In the genomic region with DNA sequence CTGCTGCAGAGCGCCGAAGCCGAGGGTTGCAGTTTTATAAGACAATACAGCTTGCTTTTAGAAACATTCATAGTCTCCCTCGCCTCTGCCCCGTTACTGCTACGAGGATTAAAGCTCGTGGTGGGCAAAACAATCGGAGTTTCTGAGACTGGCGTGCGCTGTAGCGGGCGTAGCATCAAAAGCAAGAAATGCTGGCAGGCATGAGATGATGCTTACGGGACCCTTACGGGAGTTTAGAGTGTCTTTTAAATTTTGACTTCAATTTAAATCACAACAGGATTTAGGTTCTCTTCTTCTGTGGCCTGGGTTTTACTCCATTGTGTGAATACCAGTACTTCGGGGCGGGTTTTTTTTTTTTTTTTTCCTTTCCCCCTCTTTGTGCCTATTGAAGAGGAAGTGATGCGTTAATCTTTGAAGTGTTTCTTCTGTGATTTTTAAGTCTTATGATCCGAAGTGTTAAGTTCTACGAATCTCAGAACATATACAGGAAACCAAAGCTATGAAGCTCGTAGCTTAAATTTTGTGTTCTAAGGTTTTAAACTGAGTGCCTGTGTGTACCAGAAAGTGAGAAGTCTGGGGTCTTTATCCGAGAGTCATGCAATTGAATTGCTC, we compare ENCODE assay signal across 8 mouse cellular contexts. TPM values are rescaled to one million over a fixed set of nuclear protein-coding genes. Genes with fewer than 3 reads are reported as not detected.
DNase-seq lines count a peak whose midpoint lies in the region; ATAC-seq lines count a peak whose summit lies in the region.

No protein-coding gene starts in this region.

- WGBS in lung, embryonic 15.5 days: under 1% methylated on average over 21 of the region's 21 CpGs
- under 1% methylated on average over 21 of the region's 21 CpGs for WGBS in embryonic facial prominence, embryonic 11.5 days
- under 1% methylated on average over 21 of the region's 21 CpGs for WGBS in intestine, embryonic 16.5 days
- under 1% methylated on average over 21 of the region's 21 CpGs for WGBS in neural tube, embryonic 15.5 days

- H3K9me3 ChIP-seq in lung, embryonic 15.5 days: no peaks in the 10 kb centered on the region
- no peaks in the 10 kb centered on the region for H3K9me3 ChIP-seq in embryonic facial prominence, embryonic 11.5 days (replicated peaks; ENCODE audit: control insufficient read depth, low read length)
- H3K9me3 ChIP-seq in intestine, embryonic 16.5 days (ENCODE audit: control insufficient read depth, low read length): no peaks in the 10 kb centered on the region
- H3K9me3 ChIP-seq in neural tube, embryonic 15.5 days (replicated peaks): no peaks in the 10 kb centered on the region

- H3K27me3 ChIP-seq in lung, embryonic 15.5 days: no peaks in the 10 kb centered on the region
- no peaks in the 10 kb centered on the region for H3K27me3 ChIP-seq in embryonic facial prominence, embryonic 11.5 days (ENCODE audit: control insufficient read depth, insufficient read depth, low read length)
- no peaks in the 10 kb centered on the region for H3K27me3 ChIP-seq in intestine, embryonic 16.5 days (replicated peaks; ENCODE audit: control insufficient read depth, insufficient read depth, low read length)
- no peaks in the 10 kb centered on the region for H3K27me3 ChIP-seq in neural tube, embryonic 15.5 days (replicated peaks)

- peak overlapping the region; percentile 86 for H3K9ac ChIP-seq in lung, embryonic 15.5 days
- peak overlapping the region; percentile 98 for H3K9ac ChIP-seq in embryonic facial prominence, embryonic 11.5 days (replicated peaks; ENCODE audit: low read length)
- H3K9ac ChIP-seq in intestine, embryonic 16.5 days (ENCODE audit: low read depth, low read length): peak overlapping the region; percentile 95
- peak overlapping the region; percentile 98 for H3K9ac ChIP-seq in neural tube, embryonic 15.5 days (replicated peaks)

- peaks cover 24% of the 10 kb centered on the region; the same call in 1 of the 2 replicates for H3K4me1 ChIP-seq in lung, embryonic 15.5 days
- peaks cover 4% of the 10 kb centered on the region; the same call in 1 of the 2 replicates for H3K4me1 ChIP-seq in embryonic facial prominence, embryonic 11.5 days (ENCODE audit: control insufficient read depth, insufficient read depth, low read length)
- peaks cover 17% of the 10 kb centered on the region for H3K4me1 ChIP-seq in intestine, embryonic 16.5 days (ENCODE audit: control insufficient read depth, insufficient read depth, low read length)
- H3K4me1 ChIP-seq in neural tube, embryonic 15.5 days: peaks cover 38% of the 10 kb centered on the region

- H3K4me2 ChIP-seq in lung, embryonic 15.5 days: peak overlapping the region; percentile 70
- peak overlapping the region; percentile 83 for H3K4me2 ChIP-seq in embryonic facial prominence, embryonic 11.5 days (ENCODE audit: low read depth, low read length)
- peak overlapping the region; percentile 90 for H3K4me2 ChIP-seq in intestine, embryonic 16.5 days (ENCODE audit: low read depth, low read length)
- peak overlapping the region; percentile 96 for H3K4me2 ChIP-seq in neural tube, embryonic 15.5 days

- ATAC-seq in lung, embryonic 15.5 days (ENCODE audit: borderline replicate concordance, extremely low read depth, low FRiP score, low TSS enrichment): no peak
- ATAC-seq in embryonic facial prominence, embryonic 11.5 days (replicated peaks; ENCODE audit: insufficient number of reproducible peaks, low FRiP score, low TSS enrichment, low read depth): no peak
- no peak for ATAC-seq in intestine, embryonic 16.5 days
- ATAC-seq in neural tube, embryonic 15.5 days (ENCODE audit: low FRiP score): no peak

- no peaks in the 10 kb centered on the region for H3K36me3 ChIP-seq in lung, embryonic 15.5 days
- H3K36me3 ChIP-seq in embryonic facial prominence, embryonic 11.5 days (replicated peaks; ENCODE audit: control insufficient read depth, insufficient read depth, low read depth, low read length): no peaks in the 10 kb centered on the region
- no peaks in the 10 kb centered on the region for H3K36me3 ChIP-seq in intestine, embryonic 16.5 days (ENCODE audit: control insufficient read depth, insufficient read depth, low read length)
- H3K36me3 ChIP-seq in neural tube, embryonic 15.5 days: no peaks in the 10 kb centered on the region

- DNase-seq in lung, adult 18-20 months: no peak
- no peak for DNase-seq in embryonic facial prominence, embryonic 11.5 days (ENCODE audit: low spot score)
- DNase-seq in thymus, adult 18-20 months: no peak
- no peak for DNase-seq in MN1 (ENCODE audit: low spot score)
- DNase-seq in right cerebral cortex, postnatal 10 days (ENCODE audit: low spot score in 2 of 2): no peak

- peak overlapping the region; percentile 71 for H3K4me3 ChIP-seq in lung, embryonic 15.5 days
- H3K4me3 ChIP-seq in embryonic facial prominence, embryonic 11.5 days (ENCODE audit: low read depth, low read length): peak overlapping the region; percentile 86
- peak overlapping the region; percentile 90 for H3K4me3 ChIP-seq in intestine, embryonic 16.5 days (ENCODE audit: low read length)
- H3K4me3 ChIP-seq in neural tube, embryonic 15.5 days (replicated peaks): peak overlapping the region; percentile 91

- H3K27ac ChIP-seq in lung, embryonic 15.5 days: peak overlapping the region; percentile 94
- peak overlapping the region; percentile 97 for H3K27ac ChIP-seq in embryonic facial prominence, embryonic 11.5 days (replicated peaks; ENCODE audit: low read depth, low read length)
- peak overlapping the region; percentile 98 for H3K27ac ChIP-seq in intestine, embryonic 16.5 days (ENCODE audit: low read length)
- H3K27ac ChIP-seq in neural tube, embryonic 15.5 days (replicated peaks): peak overlapping the region; percentile 98

RNA-seq across cellular contexts. Expression of a gene that starts 0.7 kb away (rescaled TPM):
- polyA plus RNA-seq in lung, embryonic 15.5 days (2015; fragmentation: Nextera tagmentation; extraction: Ambion mirVana): 53.6 and 54.6 TPM in 2 replicates
- 98.7 and 105 TPM in 2 replicates for polyA plus RNA-seq in embryonic facial prominence, embryonic 11.5 days (2014; fragmentation: Nextera tagmentation; extraction: Ambion mirVana)
- polyA plus RNA-seq in intestine, embryonic 16.5 days (2015; fragmentation: Nextera tagmentation; extraction: Ambion mirVana): 46.4 and 51.0 TPM in 2 replicates
- polyA plus RNA-seq in neural tube, embryonic 15.5 days (2015; fragmentation: Nextera tagmentation; extraction: Ambion mirVana): 40.5 and 43.2 TPM in 2 replicates

RNA-seq across cellular contexts. Expression of a gene that starts 23.2 kb away (rescaled TPM):
- polyA plus RNA-seq in lung, embryonic 15.5 days (2015; fragmentation: Nextera tagmentation; extraction: Ambion mirVana): not detected in 2 replicates
- polyA plus RNA-seq in embryonic facial prominence, embryonic 11.5 days (2014; fragmentation: Nextera tagmentation; extraction: Ambion mirVana): not detected in 2 replicates
- not detected in 2 replicates for polyA plus RNA-seq in intestine, embryonic 16.5 days (2015; fragmentation: Nextera tagmentation; extraction: Ambion mirVana)
- polyA plus RNA-seq in neural tube, embryonic 15.5 days (2015; fragmentation: Nextera tagmentation; extraction: Ambion mirVana): not detected in 2 replicates

RNA-seq across cellular contexts. Expression of a gene that starts 58.3 kb away (rescaled TPM):
- polyA plus RNA-seq in lung, embryonic 15.5 days (2015; fragmentation: Nextera tagmentation; extraction: Ambion mirVana): 0.16 TPM in 1 of 2 replicates, not detected in the other
- not detected in 2 replicates for polyA plus RNA-seq in embryonic facial prominence, embryonic 11.5 days (2014; fragmentation: Nextera tagmentation; extraction: Ambion mirVana)
- not detected in 2 replicates for polyA plus RNA-seq in intestine, embryonic 16.5 days (2015; fragmentation: Nextera tagmentation; extraction: Ambion mirVana)
- not detected in 2 replicates for polyA plus RNA-seq in neural tube, embryonic 15.5 days (2015; fragmentation: Nextera tagmentation; extraction: Ambion mirVana)

RNA-seq across cellular contexts. Expression of a gene that starts 59.0 kb away (rescaled TPM):
- not detected in 2 replicates for polyA plus RNA-seq in lung, embryonic 15.5 days (2015; fragmentation: Nextera tagmentation; extraction: Ambion mirVana)
- not detected in 2 replicates for polyA plus RNA-seq in embryonic facial prominence, embryonic 11.5 days (2014; fragmentation: Nextera tagmentation; extraction: Ambion mirVana)
- not detected in 2 replicates for polyA plus RNA-seq in intestine, embryonic 16.5 days (2015; fragmentation: Nextera tagmentation; extraction: Ambion mirVana)
- not detected in 2 replicates for polyA plus RNA-seq in neural tube, embryonic 15.5 days (2015; fragmentation: Nextera tagmentation; extraction: Ambion mirVana)
